Mouse (Mus musculus) kidney, postnatal 4 days (tissue): ENCODE measurements around the gene Kcnmb3.
"Not testable (repeated sequence)": the region's sequence is repeated elsewhere in the genome, so short reads cannot be mapped to it uniquely, and the experiment has no call there.

Experiments
- DNase-seq, 2 experiments: peaks; one replicate each; pipeline ENCODE4 v3.0.0; 2021; ENCODE audit warnings: mixed read lengths in 2 of 2

Gene Kcnmb3

GRCm38 (mm10) chr3:32430394-32430793 is 61.6 kb downstream of the Kcnmb3 start:
- no peak for DNase-seq

- DNase-seq: not testable (repeated sequence)
Measured at GRCm38 (mm10) chr3:32429351-32429750, 62.7 kb downstream of the Kcnmb3 start.

- peak; percentile 45 to 62 for DNase-seq
Measured at GRCm38 (mm10) chr3:32428921-32429320, 63.1 kb downstream of the Kcnmb3 start.

- no peak for DNase-seq
Measured at GRCm38 (mm10) chr3:32428361-32428760, 63.7 kb downstream of the Kcnmb3 start.

- DNase-seq: no peak
Measured at GRCm38 (mm10) chr3:32427695-32428094, 64.3 kb downstream of the Kcnmb3 start.
